Mouse (Mus musculus): Measurements from ENCODE around the gene Unc93b1. TPM values are rescaled to one million over a fixed set of nuclear protein-coding genes. Genes with fewer than 3 reads are reported as not detected.
A peak's percentile ranks its signal among the peaks of the same experiment; 100 is the strongest.

The Unc93b1 gene
- total RNA-seq, 2 experiments from 2014 or later: 53.9 to 60.7 TPM

DNA sequence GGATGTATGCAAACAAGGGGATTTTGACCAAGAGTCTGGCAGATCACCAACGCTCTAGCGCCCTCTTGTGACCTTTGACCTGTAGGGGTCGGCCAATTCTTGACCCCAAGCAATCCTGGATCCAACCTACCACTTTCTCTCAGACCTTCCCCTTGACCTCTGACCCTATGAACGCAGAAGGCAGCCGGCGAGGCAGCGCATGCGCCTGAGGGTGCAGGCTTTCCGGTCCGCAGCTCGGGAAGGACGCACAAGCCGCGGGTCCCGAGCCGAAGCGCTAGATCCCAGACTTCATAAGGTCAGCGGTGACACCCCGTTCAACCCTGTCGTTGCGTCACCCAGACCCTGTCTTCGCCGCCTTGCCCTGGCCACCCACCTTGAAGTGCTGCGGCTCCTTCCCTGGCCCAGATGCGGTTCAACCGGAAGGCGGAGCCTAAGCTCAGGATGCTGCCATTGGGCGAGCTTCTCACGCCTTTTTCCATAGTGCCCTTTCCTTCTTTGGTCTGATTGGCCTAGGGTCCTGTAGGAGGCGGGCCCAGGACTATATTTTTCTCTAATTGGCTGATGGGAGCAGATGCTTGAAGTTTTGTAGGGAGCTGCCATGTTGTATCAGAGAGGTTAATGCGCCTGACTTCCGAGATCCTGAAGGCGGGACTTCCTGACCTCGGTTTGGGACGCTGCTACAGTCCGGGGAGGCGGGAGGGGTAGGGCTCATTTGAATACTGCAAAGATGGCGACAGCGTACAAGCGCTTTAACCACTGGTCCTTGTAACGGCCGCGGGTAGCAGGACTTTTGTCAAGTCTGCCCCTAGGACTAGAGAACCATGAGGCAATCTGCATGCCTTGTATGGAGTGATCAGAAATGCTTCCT is 22.4 kb upstream of the Unc93b1 start, which contains the start of gene Ndufs8:
Gene Ndufs8, minus strand, starts transcription at position 438 of the 868 bp plus-strand sequence.
- DNase-seq (ENCODE audit: low spot score in 2 of 2): peak; percentile 74 to 84

DNA sequence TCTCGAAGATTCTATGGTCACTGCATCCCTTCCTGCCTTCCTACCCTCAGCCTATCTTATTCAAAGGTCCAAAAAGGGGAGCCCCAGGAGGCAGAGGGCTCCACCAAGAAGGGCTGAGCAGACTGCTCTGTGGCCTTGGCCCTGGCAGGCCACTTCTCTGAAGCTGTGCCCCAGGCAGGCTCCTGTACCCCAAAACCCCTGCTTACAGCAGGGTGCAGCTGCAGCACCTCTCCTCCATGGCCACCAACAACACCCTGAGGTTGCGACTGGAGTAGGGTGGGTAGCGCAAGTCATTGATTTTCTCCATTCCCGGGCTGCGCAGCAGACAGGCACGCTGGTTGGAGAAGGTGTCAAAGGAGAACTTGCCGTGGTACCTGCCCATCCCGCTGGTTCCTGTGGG is 21.3 kb upstream of the Unc93b1 start:
- no peak for DNase-seq (ENCODE audit: low spot score in 2 of 2)

DNA sequence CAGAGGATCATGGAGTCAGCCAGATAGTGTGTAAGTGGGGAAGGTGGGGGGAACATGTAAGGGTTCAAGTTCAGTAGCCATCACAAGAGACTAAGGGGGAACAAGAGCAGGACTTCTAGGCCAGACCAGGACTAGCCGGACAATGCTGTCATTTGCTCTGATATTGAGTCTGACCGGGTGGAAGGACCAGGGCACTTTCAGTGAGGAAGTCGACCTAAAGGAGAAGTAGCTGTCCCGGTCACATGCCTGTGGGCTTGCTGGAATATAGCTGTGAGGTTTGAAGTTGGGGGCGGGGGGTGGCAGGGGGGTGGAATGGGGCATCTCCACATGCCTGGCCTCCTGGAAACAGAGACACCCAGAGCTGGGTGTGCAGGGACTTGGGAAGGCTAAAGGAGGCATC is 20.5 kb upstream of the Unc93b1 start:
- no peak for DNase-seq (ENCODE audit: low spot score in 2 of 2)

DNA sequence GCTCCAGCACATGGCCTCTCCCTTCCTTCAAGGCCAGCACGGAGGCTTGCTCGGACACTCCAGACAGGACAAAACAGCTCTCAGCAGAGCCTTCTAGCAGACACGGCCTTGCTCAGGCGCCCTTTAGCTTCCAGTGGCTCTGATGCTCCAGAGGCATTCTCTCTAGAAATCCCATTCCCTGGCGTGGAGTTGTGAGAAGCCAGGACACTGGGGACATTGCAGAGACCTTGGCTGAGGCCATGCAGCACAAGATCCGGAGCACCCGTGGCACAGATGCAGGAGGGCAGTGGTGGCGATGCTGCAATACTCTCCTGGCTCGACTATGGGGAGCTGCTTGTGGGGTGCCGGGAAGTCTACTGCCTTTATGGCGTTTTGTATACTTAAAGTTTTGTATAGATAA is 18.3 kb upstream of the Unc93b1 start:
- DNase-seq (ENCODE audit: low spot score in 2 of 2): no peak

DNA sequence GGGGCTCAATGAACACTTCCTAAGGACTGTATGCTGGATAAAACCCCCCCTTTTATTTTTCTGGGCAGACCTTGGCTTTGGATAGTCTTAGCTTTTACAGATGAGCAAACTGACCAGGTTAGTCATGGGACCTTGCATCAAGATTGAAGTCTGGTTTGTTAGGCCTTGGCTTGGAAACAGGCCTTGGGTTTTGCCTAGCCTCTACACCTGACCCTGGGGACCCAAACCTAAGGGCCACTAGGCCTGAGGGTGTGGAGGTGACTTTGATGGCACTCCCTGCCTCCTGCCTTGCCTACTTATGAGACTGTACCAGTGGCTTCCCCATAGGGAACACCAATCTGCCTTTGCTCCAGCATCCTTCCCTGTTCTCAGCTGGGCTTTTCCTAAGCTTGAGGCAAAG is 15.1 kb upstream of the Unc93b1 start:
- DNase-seq (ENCODE audit: low spot score in 2 of 2): no peak

DNA sequence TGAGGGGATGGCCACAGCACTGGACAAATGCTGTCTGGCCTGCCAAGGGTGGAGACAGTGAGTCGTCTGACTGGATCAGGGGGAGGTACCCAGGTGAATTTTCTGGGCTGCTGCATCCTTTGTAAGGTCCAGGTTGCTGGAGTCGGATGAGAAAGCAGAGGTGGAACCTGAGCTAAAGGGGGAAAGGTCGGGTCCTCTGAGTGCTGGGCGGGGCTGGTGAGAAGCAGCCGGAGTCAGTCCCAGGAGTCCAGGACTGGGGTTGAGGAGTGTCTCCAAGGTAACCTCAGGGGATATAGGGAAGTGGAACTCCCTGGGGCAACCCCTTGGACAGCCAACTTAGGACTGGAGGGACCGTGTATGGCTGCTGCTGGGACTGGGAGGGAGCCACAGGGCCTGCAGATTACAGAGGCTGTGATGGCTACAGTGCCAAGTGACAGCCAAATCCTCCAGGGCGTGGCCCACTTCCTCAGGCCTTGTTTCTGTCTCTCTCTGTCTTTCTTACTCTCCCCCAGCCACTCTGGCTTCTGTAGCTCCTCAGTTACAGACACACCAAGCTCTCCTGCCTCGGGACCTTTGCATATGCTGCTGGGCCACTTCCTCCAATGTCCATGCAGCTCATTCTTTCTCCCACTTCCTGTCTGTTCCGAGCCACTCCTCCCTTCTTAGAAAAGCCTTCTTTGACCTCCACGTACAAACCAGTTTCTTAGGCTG is 12.2 kb upstream of the Unc93b1 start:
- no peak for DNase-seq (ENCODE audit: low spot score in 2 of 2)

DNA sequence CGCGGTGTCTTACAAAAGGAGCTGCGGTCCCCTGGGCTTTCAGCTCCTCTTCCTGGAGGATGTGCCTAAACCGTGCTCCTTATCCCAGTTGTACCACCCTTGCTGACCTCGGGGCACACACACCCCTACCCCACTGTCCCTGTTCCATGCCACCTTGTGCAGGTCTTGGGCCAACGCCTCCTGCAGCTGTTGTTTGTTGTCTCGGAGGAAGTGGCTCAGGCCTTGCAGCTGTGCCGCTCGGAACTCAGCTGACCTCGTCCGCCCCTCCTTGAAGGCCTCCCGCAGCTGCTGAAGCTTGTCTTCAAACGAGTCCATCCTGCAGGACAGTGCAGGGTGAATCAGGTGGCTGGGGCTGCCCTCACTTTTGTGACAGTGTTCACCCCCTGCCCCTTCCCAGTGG is 11.4 kb upstream of the Unc93b1 start:
- no peak for DNase-seq (ENCODE audit: low spot score in 2 of 2)

DNA sequence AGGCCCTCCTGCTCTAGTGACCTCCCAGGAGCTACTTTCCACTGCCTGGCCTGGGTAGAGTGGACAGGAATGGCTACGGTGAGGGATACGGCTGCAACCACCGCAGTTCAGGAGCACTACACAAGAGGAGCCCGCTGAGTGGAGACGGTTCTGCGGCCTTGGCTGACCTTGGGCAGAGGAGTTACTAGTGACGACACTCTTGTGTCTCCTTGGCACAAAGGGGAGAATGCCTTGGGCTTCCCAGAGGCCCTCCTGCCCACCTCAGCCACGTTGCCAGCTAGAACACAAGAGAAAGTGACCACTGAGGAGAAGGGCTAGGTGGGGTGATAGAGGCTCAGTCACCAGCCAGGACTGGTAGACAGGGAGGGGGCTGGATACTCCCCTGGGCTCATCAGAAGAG is 10.8 kb upstream of the Unc93b1 start:
- DNase-seq (ENCODE audit: low spot score in 2 of 2): no peak

DNA sequence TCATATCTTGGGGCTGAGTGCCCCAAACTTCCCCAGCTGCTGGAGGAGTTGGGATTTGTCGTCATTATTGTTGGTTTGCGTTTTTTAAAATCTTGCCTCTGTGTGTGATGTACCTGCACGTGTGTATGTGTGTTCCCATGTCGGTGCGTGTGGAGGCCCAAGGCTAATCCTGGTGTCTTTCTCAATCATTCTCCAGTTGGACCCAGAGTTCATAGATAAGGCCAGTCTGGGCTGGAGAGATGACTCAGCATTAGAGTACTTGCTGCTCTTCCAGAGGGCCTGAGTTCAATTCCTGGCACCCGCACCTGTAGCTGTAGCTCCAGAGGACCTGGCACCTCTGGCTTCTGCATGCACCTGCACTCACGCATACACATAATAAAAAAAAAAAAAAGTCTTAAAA is 10.1 kb upstream of the Unc93b1 start:
- no peak for DNase-seq (ENCODE audit: low spot score in 2 of 2)

DNA sequence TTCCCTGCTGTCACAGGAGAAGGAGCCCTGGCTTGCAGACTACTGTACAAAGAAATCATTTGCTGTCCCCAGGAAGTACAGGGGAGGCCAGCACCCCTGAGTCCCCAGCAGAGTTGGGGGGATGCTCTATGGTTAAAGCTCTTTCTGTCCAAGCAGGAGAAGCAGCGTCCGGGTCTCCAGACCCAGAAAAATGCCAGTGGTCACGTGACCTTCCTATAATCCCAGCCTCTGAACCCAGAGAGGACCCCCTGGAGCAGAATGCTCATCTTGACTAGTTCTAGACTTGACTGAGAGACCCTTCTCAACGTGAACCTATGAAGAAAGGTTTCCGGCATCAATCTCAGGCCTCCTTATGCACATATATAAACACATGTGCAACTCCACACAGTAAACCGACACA is 9.1 kb upstream of the Unc93b1 start:
- no peak for DNase-seq (ENCODE audit: low spot score in 2 of 2)

DNA sequence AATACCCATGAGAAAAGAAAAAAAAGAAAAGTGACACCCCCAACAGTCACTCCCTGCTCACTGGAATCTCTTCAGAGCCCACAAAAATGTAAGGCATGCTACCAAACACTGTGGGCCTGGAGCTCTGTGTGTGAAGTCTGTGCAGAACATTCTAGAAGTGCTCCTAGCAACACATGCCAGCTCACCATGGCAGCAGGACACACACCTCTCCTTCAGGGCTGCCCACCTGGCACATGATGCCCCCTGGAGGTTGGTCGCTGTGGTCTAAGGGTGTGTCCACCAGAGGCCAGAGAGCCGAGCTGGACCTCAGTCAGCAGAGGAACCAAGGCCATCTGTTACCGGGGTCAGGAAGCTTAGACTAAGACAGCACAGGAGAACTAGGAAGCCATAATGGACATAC is 8.7 kb upstream of the Unc93b1 start:
- DNase-seq (ENCODE audit: low spot score in 2 of 2): no peak

DNA sequence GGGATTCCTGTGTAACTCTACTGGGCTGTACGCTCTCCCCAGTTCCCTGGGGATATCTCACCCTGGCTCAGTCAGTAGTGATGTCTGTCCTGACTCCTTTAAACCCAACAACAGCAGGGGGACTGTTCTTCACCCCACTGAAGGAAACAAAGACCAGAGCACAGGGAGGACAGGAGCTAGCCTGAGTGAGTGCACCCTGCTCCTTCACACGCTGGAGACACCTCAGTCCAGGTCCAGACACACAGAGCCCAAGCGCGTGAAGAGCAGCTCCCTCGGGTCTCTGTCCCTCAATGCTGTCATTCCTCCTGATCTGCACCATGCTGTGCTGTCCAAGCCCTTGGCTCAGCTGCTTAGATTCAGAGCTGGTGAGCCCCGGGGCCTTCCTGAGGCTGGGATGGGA is 8.3 kb upstream of the Unc93b1 start:
- DNase-seq (ENCODE audit: low spot score in 2 of 2): no peak

DNA sequence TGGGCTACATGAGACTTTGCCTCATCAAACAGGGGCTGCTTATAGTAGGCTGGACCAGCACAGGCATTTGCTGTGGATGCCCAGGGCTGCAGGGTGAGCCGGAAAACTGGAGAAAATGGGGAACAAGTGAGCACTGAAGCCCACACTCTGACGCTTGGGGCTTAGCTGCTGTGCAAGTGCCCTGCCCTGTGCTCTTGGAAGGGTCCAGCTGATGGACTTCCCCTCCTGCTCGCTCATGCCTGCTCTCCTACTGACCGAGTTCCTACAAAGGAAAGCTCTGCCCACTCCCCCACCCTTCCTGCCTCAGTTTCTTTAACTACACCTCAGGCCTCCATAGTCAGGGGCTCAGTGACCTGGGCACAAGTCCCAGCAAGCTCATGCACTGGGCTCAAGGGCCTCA is 7.0 kb upstream of the Unc93b1 start:
- DNase-seq (ENCODE audit: low spot score in 2 of 2): no peak

DNA sequence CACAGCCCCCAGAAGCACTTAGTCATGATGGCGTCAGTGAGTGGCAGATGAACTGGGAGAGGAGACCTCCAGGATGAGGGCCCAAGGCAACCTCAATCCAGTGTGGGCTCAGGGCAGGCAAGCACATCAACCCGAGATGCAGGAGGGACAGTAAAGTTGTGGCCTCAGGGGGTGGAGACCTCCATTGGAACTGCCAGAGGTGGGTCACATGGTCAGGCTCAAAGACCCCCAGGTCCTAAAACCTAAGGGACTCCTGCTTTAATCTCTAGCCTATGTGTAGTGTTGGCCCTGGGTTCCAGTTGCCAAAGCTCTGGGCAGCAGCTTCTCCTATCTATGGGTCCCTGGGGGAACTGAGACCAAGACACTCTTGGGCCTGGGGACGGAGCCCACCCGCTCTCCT is 6.2 kb upstream of the Unc93b1 start:
- DNase-seq (ENCODE audit: low spot score in 2 of 2): no peak

DNA sequence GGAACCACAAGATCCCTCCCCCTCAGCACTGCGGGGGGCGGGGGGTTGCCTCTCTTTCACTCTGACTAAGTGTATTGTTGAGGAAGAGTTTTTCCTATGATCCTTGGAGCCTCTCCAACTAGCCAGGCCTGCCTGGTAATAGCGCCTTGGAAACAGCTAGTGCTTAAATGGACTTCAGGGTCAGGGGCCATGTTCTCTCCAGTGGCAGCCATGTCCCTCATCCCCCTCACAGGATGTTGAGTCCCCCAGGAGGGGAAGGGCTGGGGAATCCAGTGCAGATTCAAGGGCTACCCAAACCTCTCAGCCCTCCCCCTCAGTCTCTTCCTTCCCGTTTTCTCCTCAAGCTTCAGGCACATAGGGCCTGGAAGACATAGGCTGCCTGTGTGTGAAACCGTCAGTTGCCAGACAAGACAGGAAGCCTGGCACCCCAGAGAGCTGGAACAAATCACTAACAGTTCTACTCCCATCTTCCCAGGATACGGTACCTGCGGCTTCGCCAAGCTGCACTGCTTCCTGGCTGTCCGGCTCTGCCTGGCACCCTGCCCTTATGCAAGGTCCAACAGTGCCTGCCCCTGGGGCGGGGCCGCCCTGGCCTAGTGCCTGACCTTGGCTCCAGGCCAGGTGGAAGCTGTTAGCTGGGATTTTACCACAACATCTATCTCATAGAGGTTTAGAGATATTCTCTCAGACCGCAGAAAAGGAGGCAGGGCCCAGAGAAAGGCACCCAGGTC is 5.6 kb upstream of the Unc93b1 start, which contains the start of gene Aldh3b1:
Gene Aldh3b1, minus strand, starts transcription at position 598 of the 731 bp plus-strand sequence.
- peak; percentile 85 to 92 for DNase-seq (ENCODE audit: low spot score in 2 of 2)

DNA sequence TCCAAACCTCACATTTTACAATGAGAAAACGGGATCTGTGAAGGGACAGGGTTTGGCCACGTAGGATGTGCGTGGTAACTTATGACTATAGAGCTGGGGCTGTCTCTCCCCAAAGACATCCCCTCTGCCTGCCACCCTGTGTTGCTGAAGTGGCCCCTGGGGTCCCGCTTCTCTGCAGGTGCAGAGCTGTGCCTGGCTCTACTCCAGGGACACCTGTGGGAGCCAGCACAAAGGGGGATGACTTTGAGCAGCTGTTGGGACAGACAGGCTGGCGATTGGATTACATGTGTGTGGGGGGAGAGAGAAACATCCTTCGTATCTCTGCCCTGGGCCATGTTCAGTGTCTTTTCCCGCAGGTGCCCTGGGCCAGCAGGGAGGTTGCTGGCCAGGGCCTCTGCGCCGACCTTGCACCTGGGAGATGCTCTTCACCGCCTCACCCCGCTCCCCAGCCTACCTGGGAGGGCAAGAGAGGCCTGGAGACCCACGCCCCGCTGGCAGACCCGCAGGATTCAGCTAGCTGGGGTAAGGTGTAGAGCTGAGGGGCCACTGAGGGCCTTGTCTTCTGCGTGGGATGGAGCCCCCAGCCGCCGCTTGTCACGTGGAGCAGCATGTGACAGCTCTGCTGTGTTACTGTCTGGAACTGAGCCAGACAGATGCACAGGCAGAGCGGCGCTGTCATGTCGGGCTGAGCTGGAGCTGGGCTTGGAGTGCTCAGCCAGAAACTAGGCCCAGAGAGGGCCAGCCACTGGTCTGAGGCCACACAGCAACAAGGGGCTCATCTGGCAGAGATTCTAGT is 4.5 kb upstream of the Unc93b1 start:
- DNase-seq (ENCODE audit: low spot score in 2 of 2): no peak

DNA sequence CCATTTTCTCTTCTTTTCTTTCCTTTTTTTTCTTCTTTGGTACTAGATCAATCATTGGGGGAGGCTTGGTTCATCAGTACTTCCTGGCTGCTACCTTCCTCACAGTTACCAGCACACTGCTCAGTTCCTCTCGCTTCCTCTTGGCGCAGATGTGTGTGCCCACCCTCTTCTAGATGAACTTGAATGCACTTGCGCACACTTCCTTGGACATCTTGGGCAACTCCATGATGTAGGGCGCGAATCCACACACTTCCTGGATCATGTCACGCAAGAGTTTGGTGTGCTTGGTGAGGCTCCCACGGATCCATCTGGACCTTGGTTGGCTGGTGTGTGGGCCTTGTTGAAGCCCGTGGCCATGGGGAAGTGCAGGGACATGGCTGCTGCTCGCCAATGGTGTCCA is 3.3 kb upstream of the Unc93b1 start:
- DNase-seq (ENCODE audit: low spot score in 2 of 2): no peak

DNA sequence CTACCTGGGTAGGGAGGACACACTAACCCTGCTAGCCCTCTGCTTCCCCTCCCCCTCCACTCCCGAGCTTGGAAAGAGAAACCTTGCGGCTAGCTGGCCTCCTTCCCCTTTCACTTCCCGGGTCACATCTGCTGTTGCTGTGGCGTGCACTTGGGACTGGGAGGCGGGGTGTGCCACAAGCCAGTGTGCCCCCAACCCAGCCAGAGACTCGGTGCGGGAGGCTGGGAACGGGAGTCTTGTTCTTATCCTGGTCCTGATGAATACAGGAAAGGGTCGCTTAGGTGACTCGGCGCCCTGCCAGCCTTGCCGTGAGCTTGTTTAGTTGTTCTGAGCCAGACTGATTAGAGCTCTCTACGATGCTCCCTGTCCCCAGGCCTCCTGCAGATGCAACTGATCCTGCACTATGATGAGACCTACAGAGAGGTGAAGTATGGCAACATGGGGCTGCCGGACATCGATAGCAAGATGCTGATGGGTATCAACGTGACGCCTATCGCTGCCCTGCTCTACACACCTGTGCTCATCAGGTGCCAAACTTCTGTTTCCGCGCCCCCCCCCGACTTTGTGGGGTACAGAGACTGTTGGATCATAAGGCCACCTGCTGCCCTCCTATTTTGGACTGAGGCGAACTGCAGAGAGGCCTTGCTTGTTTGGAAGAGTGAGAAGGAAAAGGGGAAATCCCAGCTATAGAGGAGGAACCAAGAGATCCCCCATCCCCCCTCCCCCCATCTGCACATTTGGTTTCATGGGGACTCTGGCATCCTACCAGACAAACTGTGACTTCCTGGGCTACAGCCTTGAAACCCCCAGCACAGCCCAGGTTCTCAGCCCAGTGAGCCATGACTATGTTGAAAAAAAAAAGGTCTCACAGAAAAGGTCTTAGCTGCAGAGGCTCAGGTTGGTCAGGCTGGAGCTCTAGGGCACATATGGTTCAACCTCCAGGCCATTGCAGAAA is 1.2 kb downstream of the Unc93b1 start:
- peak in 1 of 2 experiments; percentile 52 for DNase-seq (ENCODE audit: low spot score in 2 of 2)

DNA sequence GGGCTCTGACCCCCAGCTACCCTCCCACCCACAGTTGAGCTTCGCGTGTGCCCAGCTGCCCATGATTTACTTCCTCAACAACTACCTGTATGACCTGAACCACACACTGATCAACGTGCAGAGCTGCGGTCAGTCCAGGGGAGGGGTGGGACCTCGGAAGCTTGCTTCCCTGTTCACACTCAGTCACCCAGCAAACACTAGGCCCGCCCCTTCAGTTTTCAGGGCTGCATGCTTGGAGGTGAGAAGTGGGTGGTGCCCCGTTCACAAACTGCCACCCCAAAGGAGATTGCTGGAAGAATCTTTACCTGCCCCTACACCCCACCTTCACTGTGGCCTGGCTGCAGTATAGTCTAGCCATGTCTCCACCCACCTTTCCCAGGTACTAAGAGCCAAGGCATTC is 7.3 kb downstream of the Unc93b1 start:
- no peak for DNase-seq (ENCODE audit: low spot score in 2 of 2)

All from adrenal gland, postnatal 4 days (tissue).